Mouse (Mus musculus) 416B (cell line): ENCODE measurements around the gene Gm7233.
"Not testable (repeated sequence)": the region's sequence is repeated elsewhere in the genome, so short reads cannot be mapped to it uniquely, and the experiment has no call there.

Experiments used
- DNase-seq: peaks from one replicate; pipeline ENCODE4 v3.0.0; 2011; ENCODE audit warnings: low read depth

Gm7233 gene

DNA sequence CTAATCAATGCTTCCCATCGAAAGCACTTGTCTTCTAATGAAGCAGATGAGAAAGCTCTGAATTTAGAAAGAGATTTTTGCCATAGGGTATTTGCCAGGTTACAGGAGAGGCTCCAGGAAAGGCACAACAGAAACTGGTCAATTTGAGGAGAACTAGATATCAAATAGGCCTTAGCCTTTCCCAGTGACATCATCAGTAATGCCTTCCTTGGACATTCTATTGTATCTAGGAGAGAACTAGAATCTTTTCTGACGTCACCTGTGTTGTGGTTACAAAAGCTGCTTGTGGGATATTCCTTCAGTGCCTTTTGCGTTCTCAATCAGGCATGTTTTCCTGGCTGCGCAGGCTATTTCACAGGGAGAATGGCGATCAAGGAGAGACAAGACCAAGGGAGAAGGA, at the start of gene Gm7233:
Gene Gm7233 (plus strand): TSS at position 301 of the 400 bp plus-strand sequence.
- not testable (repeated sequence) for DNase-seq

DNA sequence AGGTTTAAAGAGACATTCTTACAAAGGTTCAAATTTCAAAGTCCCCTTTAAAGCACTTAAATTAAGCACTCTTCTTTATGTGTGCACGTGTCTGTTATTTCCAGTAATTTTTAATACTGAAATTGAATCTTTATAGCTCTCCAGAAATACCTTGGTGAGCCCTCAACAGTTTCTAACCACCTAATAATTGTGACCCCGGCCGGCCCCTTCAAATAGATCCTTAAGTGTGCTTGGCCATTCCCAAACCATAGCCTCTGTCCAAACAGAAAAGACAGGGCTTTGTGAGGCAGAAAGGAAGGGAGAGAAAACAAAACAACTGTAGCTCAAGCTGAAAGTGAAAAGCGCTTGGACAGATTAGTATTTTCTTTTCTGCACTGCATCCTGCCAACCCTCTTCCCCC, 12.5 kb upstream of the Gm7233 start:
- DNase-seq = not testable (repeated sequence)

DNA sequence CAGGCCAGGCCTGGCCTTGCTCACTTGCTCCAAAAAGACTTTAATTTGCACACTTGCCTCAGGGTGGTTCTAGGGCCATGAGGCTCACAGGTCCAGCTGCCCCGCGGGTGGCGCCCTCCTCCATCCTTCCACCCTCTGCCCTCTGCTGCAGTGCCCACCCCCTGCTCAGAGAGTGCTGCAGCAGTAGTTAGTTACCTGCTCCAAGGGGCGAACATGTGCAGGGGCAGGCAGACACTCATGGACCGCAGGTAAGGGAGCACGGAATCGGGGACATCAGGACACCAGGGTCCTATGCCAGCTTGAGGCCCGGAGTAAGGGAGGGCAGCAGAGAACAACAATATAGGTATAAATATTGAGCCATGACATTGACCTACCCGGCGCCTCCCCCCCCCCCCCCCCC, 11.7 kb upstream of the Gm7233 start:
- not testable (repeated sequence) for DNase-seq

DNA sequence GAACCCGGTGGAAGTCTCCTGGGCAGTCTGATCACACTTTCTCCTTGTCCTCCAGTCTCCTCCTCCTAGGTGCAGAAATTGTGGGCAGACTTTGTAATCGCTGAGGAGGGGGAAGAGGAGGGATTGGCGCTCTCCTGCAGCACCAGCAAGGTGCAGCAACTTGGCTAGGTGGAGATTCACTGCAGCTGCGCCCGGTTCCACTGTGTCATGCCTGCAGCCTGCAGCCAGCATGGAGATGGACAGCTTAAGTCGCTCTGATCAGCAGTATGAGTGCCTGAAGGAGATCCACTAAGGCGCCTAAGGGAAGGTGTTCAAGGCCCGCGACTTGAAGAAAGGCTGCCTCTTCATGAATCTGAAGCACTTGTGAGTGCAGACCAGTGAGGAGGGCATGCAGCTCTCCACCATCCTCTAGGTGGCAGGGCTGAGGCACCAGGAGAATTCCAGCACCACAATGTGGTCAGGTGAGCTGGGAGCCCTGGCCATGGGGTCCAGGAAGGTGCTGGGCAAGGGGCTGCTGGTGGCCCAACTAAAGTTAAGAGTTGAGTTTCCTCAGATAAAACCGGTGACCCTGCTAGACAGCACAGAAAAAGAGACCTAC, 11.0 kb upstream of the Gm7233 start:
- not testable (repeated sequence) for DNase-seq

DNA sequence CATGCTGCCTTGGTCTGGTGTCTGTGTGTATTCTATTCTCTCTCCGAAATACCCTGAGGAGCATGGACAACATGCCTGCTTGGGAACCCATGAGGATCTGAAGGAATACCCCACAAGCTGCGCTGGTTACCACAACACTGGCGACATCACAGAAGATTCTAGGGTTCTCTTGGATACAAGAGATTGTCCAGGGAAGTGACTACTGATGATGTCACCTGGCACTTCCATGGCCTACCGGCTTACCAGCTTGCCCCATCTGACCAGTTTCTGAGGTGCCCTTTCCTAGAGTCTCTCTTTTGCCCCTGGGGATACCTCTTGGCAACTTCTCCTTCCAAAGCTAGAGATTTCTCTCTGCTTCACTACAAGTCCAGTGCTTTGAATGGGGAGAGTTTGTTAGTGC, 55.5 kb downstream of the Gm7233 start, which contains the start of gene Gm8122:
Gene Gm8122 (minus strand): TSS at position 101 of the 400 bp plus-strand sequence.
- DNase-seq = not testable (repeated sequence)
